Mouse (Mus musculus) kidney, embryonic 14.5 days (tissue): ENCODE results near the gene Itgb7. TPM values are rescaled to one million over a fixed set of nuclear protein-coding genes. Genes with fewer than 3 reads are reported as not detected.

Experiments
- ATAC-seq: fragments of 200-750 bp; cut with Nextera tagmentation; 2 replicates; pipeline ENCODE4 v1.8.0; 2017; ENCODE audit warnings: moderate number of reproducible peaks, mild to moderate bottlenecking, moderate TSS enrichment, moderate library complexity; ENCODE audit not compliant: low FRiP score, low TSS enrichment
- H3K27ac ChIP-seq: fragments of 300-500 bp; sonication (generic); 2 replicates; pipeline ENCODE4 v1.5.1; 2014; ENCODE audit warnings: low read depth, mild to moderate bottlenecking, low read length, moderate library complexity, mixed read lengths
- H3K27me3 ChIP-seq: fragments of 300-500 bp; sonication (generic); 2 replicates; pipeline ENCODE4 v1.6.1; 2014; ENCODE audit warnings: mild to moderate bottlenecking, low read length; ENCODE audit not compliant: control insufficient read depth, insufficient read depth
- H3K36me3 ChIP-seq: fragments of 300-500 bp; sonication (generic); 2 replicates; pipeline ENCODE4 v1.6.1; 2014; ENCODE audit warnings: low read length, mixed read lengths; ENCODE audit not compliant: control insufficient read depth, insufficient read depth
- H3K4me1 ChIP-seq: fragments of 300-500 bp; sonication (generic); 2 replicates; pipeline ENCODE4 v1.6.1; 2014; ENCODE audit warnings: low read length, mixed read lengths; ENCODE audit not compliant: control insufficient read depth, insufficient read depth
- H3K4me2 ChIP-seq: fragments of 300-500 bp; sonication (generic); replicated peaks from 2 replicates; pipeline ENCODE4 v1.6.1; 2014; ENCODE audit warnings: low read depth, mild to moderate bottlenecking, low read length
- H3K4me3 ChIP-seq: fragments of 300-500 bp; sonication (generic); 2 replicates; pipeline ENCODE4 v1.5.1; 2014; ENCODE audit warnings: mild to moderate bottlenecking, low read length
- H3K9ac ChIP-seq: fragments of 300-500 bp; sonication (generic); 2 replicates; pipeline ENCODE4 v1.6.1; 2014; ENCODE audit warnings: low read depth, mild to moderate bottlenecking, low read length, moderate library complexity
- H3K9me3 ChIP-seq: fragments of 300-500 bp; sonication (generic); 2 replicates; pipeline ENCODE4 v1.6.1; 2016; ENCODE audit warnings: low read length; ENCODE audit not compliant: control insufficient read depth
- WGBS: fragments of 180-500 bp; shearing (Covaris S2); extraction: QIAGEN DNeasy Blood & Tissue Kit; methylation state at CpG from one replicate; pipeline ENCODE4 v1.1.7; 2014; 5-methylcytosine and 5-hydroxymethylcytosine counted together
- polyA plus RNA-seq: library from polyadenylated mRNA; unstranded; fragments of >200 nt; fragmentation: Nextera tagmentation; extraction: Ambion mirVana; gene quantifications from 2 replicates; pipeline ENCODE4 v1.2.1, GENCODE M21; 2014

The Itgb7 gene
- polyA plus RNA-seq, 1 experiment from 2014 or later = 1.1 TPM

GRCm38 (mm10) chr15:102179106-102179505 is 52.6 kb downstream of the Itgb7 start:
- no peak overlapping the region for H3K4me3 ChIP-seq
- H3K9me3 ChIP-seq = no peaks in the 10 kb centered on the region
- H3K36me3 ChIP-seq = peaks cover 32% of the 10 kb centered on the region; the same call in 1 of the 2 replicates
- no peaks in the 10 kb centered on the region for H3K27me3 ChIP-seq
- H3K9ac ChIP-seq = no peak overlapping the region
- WGBS = 81% methylated on average over 9 of the region's 9 CpGs
- no peaks in the 10 kb centered on the region for H3K4me1 ChIP-seq
- H3K27ac ChIP-seq = no peak overlapping the region
- ATAC-seq = no peak
- no peak overlapping the region for H3K4me2 ChIP-seq

- H3K4me3 ChIP-seq = no peak overlapping the region
- no peak overlapping the region for H3K9ac ChIP-seq
- H3K27ac ChIP-seq = no peak overlapping the region
- peak; percentile 57 for ATAC-seq
- no peak overlapping the region for H3K4me2 ChIP-seq
- H3K27me3 ChIP-seq = no peaks in the 10 kb centered on the region
- peaks cover 32% of the 10 kb centered on the region; the same call in 1 of the 2 replicates for H3K36me3 ChIP-seq
- H3K4me1 ChIP-seq = no peaks in the 10 kb centered on the region
- H3K9me3 ChIP-seq = no peaks in the 10 kb centered on the region
- WGBS = 18% methylated on average over 6 of the region's 6 CpGs
Observed at GRCm38 (mm10) chr15:102178279-102178678, 53.5 kb downstream of the Itgb7 start.

- no peak overlapping the region for H3K9ac ChIP-seq
- H3K4me3 ChIP-seq = no peak overlapping the region
- H3K4me2 ChIP-seq = no peak overlapping the region
- no peak for ATAC-seq
- H3K4me1 ChIP-seq = no peaks in the 10 kb centered on the region
- H3K27me3 ChIP-seq = no peaks in the 10 kb centered on the region
- H3K36me3 ChIP-seq = peaks cover 32% of the 10 kb centered on the region; the same call in 1 of the 2 replicates
- H3K9me3 ChIP-seq = no peaks in the 10 kb centered on the region
- WGBS = 85% methylated on average over 8 of the region's 8 CpGs
- H3K27ac ChIP-seq = no peak overlapping the region
Observed at GRCm38 (mm10) chr15:102177417-102177816, 54.3 kb downstream of the Itgb7 start.

- 82% methylated on average over 7 of the region's 7 CpGs for WGBS
- H3K4me2 ChIP-seq = no peak overlapping the region
- H3K4me3 ChIP-seq = no peak overlapping the region
- no peaks in the 10 kb centered on the region for H3K27me3 ChIP-seq
- H3K4me1 ChIP-seq = no peaks in the 10 kb centered on the region
- no peak overlapping the region for H3K27ac ChIP-seq
- no peak overlapping the region for H3K9ac ChIP-seq
- no peak for ATAC-seq
- H3K9me3 ChIP-seq = no peaks in the 10 kb centered on the region
- H3K36me3 ChIP-seq = peaks cover 32% of the 10 kb centered on the region; the same call in 1 of the 2 replicates
Observed at GRCm38 (mm10) chr15:102176571-102177316, 55.0 kb downstream of the Itgb7 start.

- H3K9ac ChIP-seq = no peak overlapping the region
- no peaks in the 10 kb centered on the region for H3K9me3 ChIP-seq
- H3K4me1 ChIP-seq = no peaks in the 10 kb centered on the region
- WGBS = 87% methylated on average over 16 of the region's 16 CpGs
- ATAC-seq = no peak
- no peak overlapping the region for H3K27ac ChIP-seq
- no peak overlapping the region for H3K4me3 ChIP-seq
- H3K36me3 ChIP-seq = peaks cover 32% of the 10 kb centered on the region; the same call in 1 of the 2 replicates
- H3K4me2 ChIP-seq = no peak overlapping the region
- no peaks in the 10 kb centered on the region for H3K27me3 ChIP-seq
Observed at GRCm38 (mm10) chr15:102175736-102176319, 55.9 kb downstream of the Itgb7 start.

GRCm38 (mm10) chr15:102173581-102173980 is 58.2 kb downstream of the Itgb7 start:
- H3K27ac ChIP-seq = no peak overlapping the region
- H3K4me2 ChIP-seq = no peak overlapping the region
- WGBS = 77% methylated on average over 3 of the region's 3 CpGs
- H3K9ac ChIP-seq = no peak overlapping the region
- H3K27me3 ChIP-seq = no peaks in the 10 kb centered on the region
- no peak for ATAC-seq
- peaks cover 6% of the 10 kb centered on the region; the same call in 1 of the 2 replicates for H3K4me1 ChIP-seq
- peaks cover 18% of the 10 kb centered on the region; the same call in 1 of the 2 replicates for H3K36me3 ChIP-seq
- H3K9me3 ChIP-seq = no peaks in the 10 kb centered on the region
- no peak overlapping the region for H3K4me3 ChIP-seq

- 20% methylated on average over 2 of the region's 2 CpGs for WGBS
- no peaks in the 10 kb centered on the region for H3K27me3 ChIP-seq
- H3K36me3 ChIP-seq = no peaks in the 10 kb centered on the region
- H3K9ac ChIP-seq = no peak overlapping the region
- H3K4me2 ChIP-seq = no peak overlapping the region
- ATAC-seq = peak; percentile 59; the same call in 1 of the 2 replicates
- H3K4me3 ChIP-seq = no peak overlapping the region
- peak overlapping the region; percentile 2; the same call in 1 of the 2 replicates for H3K27ac ChIP-seq
- no peaks in the 10 kb centered on the region for H3K9me3 ChIP-seq
- H3K4me1 ChIP-seq = peaks cover 21% of the 10 kb centered on the region; the same call in 1 of the 2 replicates
Observed at GRCm38 (mm10) chr15:102169064-102169463, 62.7 kb downstream of the Itgb7 start.

GRCm38 (mm10) chr15:102167620-102168021 is 64.1 kb downstream of the Itgb7 start:
- H3K4me1 ChIP-seq = peaks cover 21% of the 10 kb centered on the region; the same call in 1 of the 2 replicates
- peak overlapping the region; percentile 62 for H3K27ac ChIP-seq
- H3K36me3 ChIP-seq = no peaks in the 10 kb centered on the region
- no peak overlapping the region for H3K4me2 ChIP-seq
- 20% methylated on average over 6 of the region's 6 CpGs for WGBS
- H3K9ac ChIP-seq = no peak overlapping the region
- H3K4me3 ChIP-seq = no peak overlapping the region
- no peaks in the 10 kb centered on the region for H3K27me3 ChIP-seq
- peak; percentile 92 for ATAC-seq
- H3K9me3 ChIP-seq = no peaks in the 10 kb centered on the region
